Mouse (Mus musculus) heart, embryonic 11.5 days (tissue): ENCODE measurements around the gene Thy1. TPM values are rescaled to one million over a fixed set of nuclear protein-coding genes. Genes with fewer than 3 reads are reported as not detected.
A peak's percentile ranks its signal among the peaks of the same experiment; 100 is the strongest.

Source experiments
- ATAC-seq: fragments of 200-750 bp; cut with Nextera tagmentation; replicated peaks from 2 replicates; pipeline ENCODE4 v1.8.0; 2017; ENCODE audit warnings: moderate library complexity; ENCODE audit not compliant: insufficient number of reproducible peaks, low FRiP score, low TSS enrichment
- H3K27ac ChIP-seq: fragments of 300-500 bp; sonication (generic); 2 replicates; pipeline ENCODE4 v1.5.1; 2014; ENCODE audit warnings: mild to moderate bottlenecking, low read depth, low read length
- H3K27me3 ChIP-seq: fragments of 300-500 bp; sonication (generic); 2 replicates; pipeline ENCODE4 v1.6.1; 2014; ENCODE audit warnings: mild to moderate bottlenecking, low read length, mixed read lengths; ENCODE audit not compliant: control insufficient read depth, insufficient read depth
- H3K36me3 ChIP-seq: fragments of 300-500 bp; sonication (generic); 2 replicates; pipeline ENCODE4 v1.6.1; 2014; ENCODE audit warnings: mild to moderate bottlenecking, low read length, moderate library complexity, mixed read lengths; ENCODE audit not compliant: control insufficient read depth, insufficient read depth
- H3K4me1 ChIP-seq: fragments of 300-500 bp; sonication (generic); 2 replicates; pipeline ENCODE4 v1.6.1; 2014; ENCODE audit warnings: low read length; ENCODE audit not compliant: control insufficient read depth, insufficient read depth
- H3K4me2 ChIP-seq: fragments of 300-500 bp; sonication (generic); 2 replicates; pipeline ENCODE4 v1.6.1; 2014; ENCODE audit warnings: mild to moderate bottlenecking, moderate library complexity
- H3K4me3 ChIP-seq: fragments of 300-500 bp; sonication (generic); 2 replicates; pipeline ENCODE4 v1.5.1; 2014; ENCODE audit warnings: low read depth, low read length
- H3K9ac ChIP-seq: fragments of 300-500 bp; sonication (generic); 2 replicates; pipeline ENCODE4 v1.6.1; 2014; ENCODE audit warnings: mild to moderate bottlenecking, low read depth, low read length, moderate library complexity
- H3K9me3 ChIP-seq: fragments of 300-500 bp; sonication (generic); replicated peaks from 2 replicates; pipeline ENCODE4 v1.6.1; 2016; ENCODE audit warnings: low read length; ENCODE audit not compliant: control insufficient read depth
- WGBS: fragments of 180-500 bp; shearing (Covaris S2); extraction: QIAGEN DNeasy Blood & Tissue Kit; methylation state at CpG from one replicate; pipeline ENCODE4 v1.1.7; 2014; ENCODE audit not compliant: insufficient replicate concordance; 5-methylcytosine and 5-hydroxymethylcytosine counted together
- polyA plus RNA-seq: library from polyadenylated mRNA; unstranded; fragments of >200 nt; fragmentation: Nextera tagmentation; extraction: Ambion mirVana; gene quantifications from 2 replicates; pipeline ENCODE4 v1.2.1, GENCODE M21; 2014

The Thy1 gene
- polyA plus RNA-seq, 1 experiment from 2014 or later: 0.86 TPM

- Histone ChIP-seq H3K36me3 (no peaks in the 10 kb centered on the region), H3K27ac (no peak overlapping the region), H3K9ac (no peak overlapping the region), H3K4me2 (no peak overlapping the region), H3K9me3 (no peaks in the 10 kb centered on the region), H3K4me1 (peaks cover 2% of the 10 kb centered on the region; the same call in 1 of the 2 replicates), H3K27me3 (peaks cover 35% of the 10 kb centered on the region), H3K4me3 (no peak overlapping the region)
- no peak for ATAC-seq
- WGBS: 66% methylated on average over 15 of the region's 15 CpGs
Measured at GRCm38 (mm10) chr9:44048541-44049380, 5.6 kb downstream of the Thy1 start.

- 79% methylated on average over 8 of the region's 8 CpGs for WGBS
- H3K4me1 ChIP-seq: no peaks in the 10 kb centered on the region
- no peak overlapping the region for H3K9ac ChIP-seq
- ATAC-seq: no peak
- H3K4me2 ChIP-seq: no peak overlapping the region
- no peak overlapping the region for H3K27ac ChIP-seq
- no peaks in the 10 kb centered on the region for H3K36me3 ChIP-seq
- no peaks in the 10 kb centered on the region for H3K9me3 ChIP-seq
- no peak overlapping the region for H3K4me3 ChIP-seq
- peaks cover 27% of the 10 kb centered on the region for H3K27me3 ChIP-seq
Measured at GRCm38 (mm10) chr9:44049381-44050165, 6.4 kb downstream of the Thy1 start.

- H3K36me3 ChIP-seq: no peaks in the 10 kb centered on the region
- H3K4me3 ChIP-seq: no peak overlapping the region
- H3K9ac ChIP-seq: no peak overlapping the region
- H3K9me3 ChIP-seq: no peaks in the 10 kb centered on the region
- no peak for ATAC-seq
- 58% methylated on average over 3 of the region's 3 CpGs for WGBS
- H3K27me3 ChIP-seq: 0 out of 2 replicates have a peak, but pooled peaks cover 4% of the 10 kb centered on the region
- H3K4me1 ChIP-seq: no peaks in the 10 kb centered on the region
- H3K4me2 ChIP-seq: no peak overlapping the region
- H3K27ac ChIP-seq: no peak overlapping the region
Measured at GRCm38 (mm10) chr9:44052855-44053254, 9.7 kb downstream of the Thy1 start.

- Histone ChIP-seq H3K9me3 (no peaks in the 10 kb centered on the region), H3K36me3 (no peaks in the 10 kb centered on the region), H3K27me3 (peaks cover 6% of the 10 kb centered on the region; the same call in 1 of the 2 replicates), H3K4me1 (no peaks in the 10 kb centered on the region), H3K9ac (no peak overlapping the region), H3K4me2 (no peak overlapping the region), H3K4me3 (no peak overlapping the region), H3K27ac (no peak overlapping the region)
- WGBS: 53% methylated on average over 1 of the region's 1 CpGs
- no peak for ATAC-seq
Measured at GRCm38 (mm10) chr9:44053936-44054335, 10.8 kb downstream of the Thy1 start.

GRCm38 (mm10) chr9:44058606-44059005 is 15.4 kb downstream of the Thy1 start:
- no peak for ATAC-seq
- WGBS: 79% methylated on average over 6 of the region's 6 CpGs
- H3K4me2 ChIP-seq: no peak overlapping the region
- H3K4me3 ChIP-seq: no peak overlapping the region
- no peaks in the 10 kb centered on the region for H3K9me3 ChIP-seq
- no peaks in the 10 kb centered on the region for H3K4me1 ChIP-seq
- H3K27ac ChIP-seq: no peak overlapping the region
- H3K36me3 ChIP-seq: no peaks in the 10 kb centered on the region
- H3K9ac ChIP-seq: no peak overlapping the region
- peaks cover 4% of the 10 kb centered on the region; the same call in 1 of the 2 replicates for H3K27me3 ChIP-seq

- no peak for ATAC-seq
- 21% methylated on average over 1 of the region's 1 CpGs for WGBS
Measured at GRCm38 (mm10) chr9:44065177-44065576, 22.0 kb downstream of the Thy1 start.

GRCm38 (mm10) chr9:44066785-44067225 is 23.6 kb downstream of the Thy1 start, which contains the start of gene Usp2:
TSS of gene Usp2 (plus strand) at chr9:44067021.
- WGBS: under 1% methylated on average over 36 of the region's 38 CpGs
- peak within 1 kb of the TSS; percentile 66 for H3K4me3 ChIP-seq
- peak within 1 kb of the TSS; percentile 46; the same call in 1 of the 2 replicates for H3K27ac ChIP-seq

More at GRCm38 (mm10) chr9:44065177-44065576, 22.0 kb downstream of the Thy1 start:
- Histone ChIP-seq H3K27ac (no peak overlapping the region), H3K4me2 (no peak overlapping the region), H3K4me3 (no peak overlapping the region), H3K9ac (no peak overlapping the region), H3K27me3 (no peaks in the 10 kb centered on the region), H3K36me3 (no peaks in the 10 kb centered on the region), H3K4me1 (peaks cover 11% of the 10 kb centered on the region), H3K9me3 (no peaks in the 10 kb centered on the region)

GRCm38 (mm10) chr9:44067241-44067959 is 24.2 kb downstream of the Thy1 start:
- peak overlapping the region; percentile 66 for H3K4me3 ChIP-seq
- peak overlapping the region; percentile 46; the same call in 1 of the 2 replicates for H3K27ac ChIP-seq
- 3% methylated on average over 15 of the region's 15 CpGs for WGBS
- H3K4me1 ChIP-seq: peaks cover 33% of the 10 kb centered on the region
- H3K9me3 ChIP-seq: no peaks in the 10 kb centered on the region
- ATAC-seq: peak; percentile 20
- H3K9ac ChIP-seq: peak overlapping the region; percentile 81
- H3K4me2 ChIP-seq: peak overlapping the region; percentile 97
- no peaks in the 10 kb centered on the region for H3K27me3 ChIP-seq
- no peaks in the 10 kb centered on the region for H3K36me3 ChIP-seq

More at GRCm38 (mm10) chr9:44066785-44067225, 23.6 kb downstream of the Thy1 start, which contains the start of gene Usp2:
- Histone ChIP-seq H3K4me1 (peaks cover 27% of the 10 kb centered on the region), H3K9me3 (no peaks in the 10 kb centered on the region), H3K9ac (peak within 1 kb of the TSS; percentile 81), H3K4me2 (peak within 1 kb of the TSS; percentile 97), H3K27me3 (no peaks in the 10 kb centered on the region), H3K36me3 (no peaks in the 10 kb centered on the region)
- peak; percentile 92 for ATAC-seq
